Mouse (Mus musculus) embryonic facial prominence, embryonic 13.5 days (tissue): ENCODE results near the gene Spice1. TPM values are rescaled to one million over a fixed set of nuclear protein-coding genes. Genes with fewer than 3 reads are reported as not detected.

Source experiments
- ATAC-seq: fragments of 200-750 bp; cut with Nextera tagmentation; 2 replicates; pipeline ENCODE4 v1.8.0; 2017; ENCODE audit warnings: low read depth; ENCODE audit not compliant: insufficient number of reproducible peaks, insufficient read depth, low FRiP score, low TSS enrichment
- H3K27ac ChIP-seq: fragments of 300-500 bp; sonication (generic); 2 replicates; pipeline ENCODE4 v1.5.1; 2015; ENCODE audit warnings: moderate library complexity, mild to moderate bottlenecking, inconsistent platforms
- H3K27me3 ChIP-seq: fragments of 300-500 bp; sonication (generic); 2 replicates; pipeline ENCODE4 v1.6.1; 2015; ENCODE audit warnings: mild to moderate bottlenecking, inconsistent platforms
- H3K36me3 ChIP-seq: fragments of 300-500 bp; sonication (generic); 2 replicates; pipeline ENCODE4 v1.6.1; 2015; ENCODE audit warnings: mild to moderate bottlenecking, inconsistent platforms
- H3K4me1 ChIP-seq: fragments of 300-500 bp; sonication (generic); 2 replicates; pipeline ENCODE4 v1.6.1; 2015; ENCODE audit warnings: inconsistent platforms
- H3K4me2 ChIP-seq: fragments of 300-500 bp; sonication (generic); 2 replicates; pipeline ENCODE4 v1.6.1; 2015; ENCODE audit warnings: moderate library complexity, mild to moderate bottlenecking, inconsistent platforms
- H3K4me3 ChIP-seq: fragments of 300-500 bp; sonication (generic); 2 replicates; pipeline ENCODE4 v1.5.1; 2015; ENCODE audit warnings: mild to moderate bottlenecking, inconsistent platforms
- H3K9ac ChIP-seq: fragments of 300-500 bp; sonication (generic); 2 replicates; pipeline ENCODE4 v1.6.1; 2015; ENCODE audit warnings: mild to moderate bottlenecking, inconsistent platforms
- H3K9me3 ChIP-seq: fragments of 300-500 bp; sonication (generic); 2 replicates; pipeline ENCODE4 v1.6.1; 2016; ENCODE audit warnings: inconsistent platforms
- WGBS: fragments of 180-500 bp; shearing (Covaris S2); methylation state at CpG from one replicate; pipeline ENCODE4 v1.1.7; 2015; ENCODE audit warnings: mixed read lengths; 5-methylcytosine and 5-hydroxymethylcytosine counted together
- polyA plus RNA-seq: library from polyadenylated mRNA; unstranded; fragments of >200 nt; fragmentation: Nextera tagmentation; extraction: Ambion mirVana; gene quantifications from 2 replicates; pipeline ENCODE4 v1.2.1, GENCODE M21; 2015

Gene Spice1
- 21.0 and 26.7 TPM in 2 replicates for polyA plus RNA-seq

- peak within 1 kb of the TSS; percentile 95 for H3K27ac ChIP-seq
- H3K9me3 ChIP-seq: no peaks in the 10 kb centered on the region
- H3K9ac ChIP-seq: peak within 1 kb of the TSS; percentile 83
- ATAC-seq: peak; percentile 97
- no peaks in the 10 kb centered on the region for H3K27me3 ChIP-seq
- H3K36me3 ChIP-seq: no peaks in the 10 kb centered on the region
- H3K4me3 ChIP-seq: peak within 1 kb of the TSS; percentile 81
- WGBS: under 1% methylated on average over 66 of the region's 67 CpGs
- H3K4me2 ChIP-seq: peak within 1 kb of the TSS; percentile 71
- H3K4me1 ChIP-seq: peaks cover 12% of the 10 kb centered on the region
Measured at GRCm38 (mm10) chr16:44347071-44347901, at the start of gene Spice1. Spice1 (plus strand) TSS chr16:44347121.

DNA sequence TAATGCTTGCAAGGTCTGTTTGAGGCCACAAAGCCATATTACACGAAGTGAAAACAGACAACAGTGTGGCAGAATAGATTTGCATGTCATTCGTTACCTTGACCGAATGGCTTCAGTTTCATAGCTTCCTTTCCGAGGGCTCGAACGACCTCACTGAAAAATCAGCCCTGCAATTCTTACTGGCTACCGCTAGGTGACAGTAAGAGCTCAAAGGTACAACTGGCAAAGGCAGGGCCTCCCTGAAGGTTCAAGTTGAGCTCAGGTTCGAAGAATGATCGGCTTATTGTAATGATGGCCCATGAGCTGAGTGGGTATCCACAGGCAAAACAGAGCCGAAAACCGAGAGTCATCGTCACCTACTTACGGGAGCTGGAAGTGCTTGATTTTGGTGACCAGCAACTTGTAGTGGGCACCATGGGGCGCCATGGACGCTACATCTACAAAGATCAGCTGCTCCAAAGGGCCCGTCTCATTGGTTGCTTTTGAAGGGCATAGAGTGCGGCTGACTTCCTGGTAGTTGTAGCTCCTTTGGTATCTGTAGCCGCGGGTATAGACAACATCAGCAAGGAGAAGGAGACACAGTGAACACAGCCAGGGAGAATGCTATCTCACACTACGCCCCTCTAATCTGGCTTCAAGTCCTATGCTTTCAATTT lies 47.4 kb upstream of the Spice1 start:
- Histone ChIP-seq H3K9ac (no peak overlapping the region), H3K4me1 (no peaks in the 10 kb centered on the region), H3K36me3 (no peaks in the 10 kb centered on the region), H3K4me2 (no peak overlapping the region), H3K27ac (no peak overlapping the region), H3K9me3 (peaks cover 3% of the 10 kb centered on the region; the same call in 1 of the 2 replicates), H3K27me3 (no peaks in the 10 kb centered on the region), H3K4me3 (no peak overlapping the region)
- ATAC-seq: no peak
- 81% methylated on average over 20 of the region's 20 CpGs for WGBS

GRCm38 (mm10) chr16:44302126-44302892 lies 44.6 kb upstream of the Spice1 start:
- ATAC-seq: no peak
- no peak overlapping the region for H3K4me2 ChIP-seq
- no peaks in the 10 kb centered on the region for H3K36me3 ChIP-seq
- no peak overlapping the region for H3K4me3 ChIP-seq
- H3K9ac ChIP-seq: no peak overlapping the region
- 47% methylated on average over 10 of the region's 10 CpGs for WGBS
- no peak overlapping the region for H3K27ac ChIP-seq
- no peaks in the 10 kb centered on the region for H3K27me3 ChIP-seq
- peaks cover 3% of the 10 kb centered on the region; the same call in 1 of the 2 replicates for H3K9me3 ChIP-seq
- no peaks in the 10 kb centered on the region for H3K4me1 ChIP-seq

- Histone ChIP-seq H3K27me3 (no peaks in the 10 kb centered on the region), H3K9me3 (peaks cover 3% of the 10 kb centered on the region; the same call in 1 of the 2 replicates), H3K4me3 (no peak overlapping the region), H3K9ac (no peak overlapping the region), H3K4me2 (no peak overlapping the region), H3K36me3 (no peaks in the 10 kb centered on the region), H3K27ac (no peak overlapping the region), H3K4me1 (no peaks in the 10 kb centered on the region)
- WGBS: 73% methylated on average over 2 of the region's 2 CpGs
- ATAC-seq: no peak
Measured at GRCm38 (mm10) chr16:44303822-44304221, 43.1 kb upstream of the Spice1 start.

DNA sequence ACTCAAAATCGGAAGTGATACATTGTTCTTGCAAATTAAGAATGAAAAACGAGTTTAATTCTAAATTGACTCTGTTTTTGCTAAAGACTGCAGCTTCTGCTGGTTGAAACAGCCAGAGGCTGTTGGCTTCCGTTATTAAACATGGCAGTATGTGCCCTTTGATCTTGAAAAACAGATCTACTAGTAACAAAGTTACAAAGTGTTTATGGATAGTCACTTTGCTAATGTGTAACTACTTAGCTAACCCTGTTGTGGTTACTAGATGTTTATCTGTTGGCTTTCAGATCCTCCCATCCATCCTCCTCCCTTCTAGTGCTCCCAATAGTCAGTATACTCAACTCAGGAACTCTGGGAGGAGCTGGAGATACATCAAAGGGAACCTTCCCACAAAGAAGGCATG lies 41.3 kb upstream of the Spice1 start:
- no peaks in the 10 kb centered on the region for H3K36me3 ChIP-seq
- no peaks in the 10 kb centered on the region for H3K4me1 ChIP-seq
- no peak for ATAC-seq
- H3K4me2 ChIP-seq: no peak overlapping the region
- no peaks in the 10 kb centered on the region for H3K9me3 ChIP-seq
- WGBS: 43% methylated on average over 3 of the region's 3 CpGs
- no peaks in the 10 kb centered on the region for H3K27me3 ChIP-seq
- H3K27ac ChIP-seq: no peak overlapping the region
- no peak overlapping the region for H3K4me3 ChIP-seq
- no peak overlapping the region for H3K9ac ChIP-seq

DNA sequence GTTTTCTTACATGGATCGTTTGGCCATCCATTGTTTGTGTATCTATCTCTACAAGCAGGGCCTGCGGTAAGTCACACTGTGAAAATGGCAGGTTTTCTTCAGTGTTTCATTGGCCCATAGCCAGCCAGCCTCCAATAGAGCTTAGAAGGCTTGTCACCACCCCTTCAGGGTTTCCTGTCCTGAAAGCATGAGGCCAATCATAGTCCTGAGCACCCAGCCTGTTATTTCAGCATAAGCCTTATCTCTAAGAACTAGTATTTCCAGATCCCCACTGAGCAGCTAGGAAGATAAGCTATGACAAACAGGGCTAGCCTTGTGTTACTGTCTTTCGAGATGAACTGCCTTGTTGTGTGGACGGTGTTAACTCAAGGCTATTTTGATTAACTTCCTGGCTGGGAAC lies 33.5 kb upstream of the Spice1 start:
- no peaks in the 10 kb centered on the region for H3K4me1 ChIP-seq
- 80% methylated on average over 4 of the region's 4 CpGs for WGBS
- H3K27ac ChIP-seq: no peak overlapping the region
- no peak overlapping the region for H3K4me3 ChIP-seq
- no peaks in the 10 kb centered on the region for H3K36me3 ChIP-seq
- H3K9ac ChIP-seq: no peak overlapping the region
- no peaks in the 10 kb centered on the region for H3K9me3 ChIP-seq
- no peak for ATAC-seq
- H3K27me3 ChIP-seq: no peaks in the 10 kb centered on the region
- H3K4me2 ChIP-seq: no peak overlapping the region

DNA sequence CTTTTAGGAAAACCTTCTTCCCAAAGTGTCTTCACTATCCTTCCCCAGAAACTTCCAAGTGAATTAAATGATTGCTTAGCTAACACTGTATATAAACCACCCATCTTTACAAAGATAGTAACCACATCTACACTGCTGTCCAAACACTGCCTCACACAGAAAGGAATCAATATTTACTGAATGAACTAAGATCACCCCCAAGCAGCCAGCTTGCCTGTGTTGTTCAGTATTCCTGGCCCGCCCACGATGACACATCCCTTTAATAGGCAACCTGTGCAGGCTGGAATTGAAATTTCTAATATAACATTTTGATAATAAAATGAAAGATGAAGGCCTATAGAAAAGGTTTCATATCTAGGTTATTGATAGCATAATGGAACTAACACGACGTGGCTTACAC lies 30.6 kb upstream of the Spice1 start:
- Histone ChIP-seq H3K4me1 (no peaks in the 10 kb centered on the region), H3K9me3 (no peaks in the 10 kb centered on the region), H3K27ac (no peak overlapping the region), H3K4me2 (no peak overlapping the region), H3K4me3 (no peak overlapping the region), H3K9ac (no peak overlapping the region), H3K36me3 (no peaks in the 10 kb centered on the region), H3K27me3 (no peaks in the 10 kb centered on the region)
- ATAC-seq: no peak
- WGBS: 90% methylated on average over 4 of the region's 4 CpGs

- Histone ChIP-seq H3K27ac (no peak overlapping the region), H3K4me1 (no peaks in the 10 kb centered on the region), H3K4me3 (no peak overlapping the region), H3K27me3 (no peaks in the 10 kb centered on the region), H3K9ac (no peak overlapping the region), H3K9me3 (no peaks in the 10 kb centered on the region), H3K4me2 (no peak overlapping the region), H3K36me3 (no peaks in the 10 kb centered on the region)
- 80% methylated on average over 3 of the region's 3 CpGs for WGBS
- ATAC-seq: no peak
Measured at GRCm38 (mm10) chr16:44320232-44320631, 26.7 kb upstream of the Spice1 start.

- 33% methylated on average over 4 of the region's 4 CpGs for WGBS
- no peaks in the 10 kb centered on the region for H3K9me3 ChIP-seq
- H3K27me3 ChIP-seq: peaks cover 34% of the 10 kb centered on the region
- no peak overlapping the region for H3K27ac ChIP-seq
- no peaks in the 10 kb centered on the region for H3K36me3 ChIP-seq
- ATAC-seq: no peak
- H3K9ac ChIP-seq: no peak overlapping the region
- H3K4me2 ChIP-seq: no peak overlapping the region
- H3K4me1 ChIP-seq: peaks cover 17% of the 10 kb centered on the region
- no peak overlapping the region for H3K4me3 ChIP-seq
Measured at GRCm38 (mm10) chr16:44328644-44329043, 18.3 kb upstream of the Spice1 start.

- H3K4me2 ChIP-seq: no peak overlapping the region
- no peak overlapping the region for H3K4me3 ChIP-seq
- H3K27me3 ChIP-seq: peaks cover 38% of the 10 kb centered on the region
- no peak overlapping the region for H3K27ac ChIP-seq
- ATAC-seq: no peak
- WGBS: 78% methylated on average over 9 of the region's 9 CpGs
- H3K9me3 ChIP-seq: no peaks in the 10 kb centered on the region
- H3K4me1 ChIP-seq: peaks cover 17% of the 10 kb centered on the region
- no peaks in the 10 kb centered on the region for H3K36me3 ChIP-seq
- H3K9ac ChIP-seq: no peak overlapping the region
Measured at GRCm38 (mm10) chr16:44330657-44331056, 16.3 kb upstream of the Spice1 start.

DNA sequence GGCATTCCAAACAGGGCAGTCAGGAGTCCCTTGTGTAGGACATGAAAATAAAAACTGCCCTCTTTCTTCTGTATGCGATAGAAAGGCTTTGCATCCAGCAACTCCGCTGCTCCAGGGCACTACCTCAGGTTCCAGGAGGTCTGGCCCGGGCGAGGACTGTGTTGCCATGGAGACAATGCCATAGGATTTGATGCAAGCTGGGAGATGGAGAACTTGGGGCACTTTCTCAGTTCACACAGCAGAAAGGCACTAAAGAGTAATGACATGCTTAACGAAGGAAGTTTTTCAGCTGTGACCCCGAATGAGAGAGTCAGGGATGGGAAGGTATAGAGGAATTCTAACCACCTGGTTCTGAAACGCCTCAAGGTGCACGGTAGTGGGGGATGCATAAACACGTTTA lies 15.8 kb upstream of the Spice1 start:
- Histone ChIP-seq H3K4me1 (peaks cover 17% of the 10 kb centered on the region), H3K27me3 (peaks cover 38% of the 10 kb centered on the region), H3K4me2 (peak overlapping the region; percentile 100; the same call in 1 of the 2 replicates), H3K4me3 (no peak overlapping the region), H3K9ac (no peak overlapping the region), H3K27ac (no peak overlapping the region), H3K36me3 (no peaks in the 10 kb centered on the region), H3K9me3 (no peaks in the 10 kb centered on the region)
- ATAC-seq: no peak
- WGBS: 17% methylated on average over 9 of the region's 9 CpGs
